Mouse (Mus musculus): ENCODE data around the gene Il12b.

DNA sequence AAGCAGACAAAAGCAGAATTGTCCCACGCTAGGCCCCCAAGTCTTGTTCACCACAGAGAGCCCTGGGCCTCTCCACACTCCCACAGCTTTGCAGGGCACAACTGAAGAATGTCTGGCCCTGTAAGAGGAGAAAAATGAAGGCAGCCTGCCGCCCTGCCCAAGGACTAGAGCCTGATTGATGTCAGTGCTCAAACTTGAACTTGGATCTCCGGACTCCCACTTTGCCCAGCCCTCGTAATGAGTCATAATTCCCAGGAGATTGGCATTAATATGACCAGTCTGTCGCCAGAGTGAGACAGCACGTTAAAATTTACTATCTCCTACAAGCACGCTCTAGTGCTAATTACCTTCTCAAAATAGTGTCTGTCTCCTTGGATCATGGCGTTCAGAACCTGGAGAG, 25.1 kb downstream of the Il12b start:
- TF ChIP-seq POLR2A (IDR thresholded peaks at IDR 0.05; ENCODE audit: borderline replicate concordance, extremely low read depth, insufficient read depth, insufficient read length, poor library complexity, severe bottlenecking): no peak
- TF ChIP-seq CTCF (IDR thresholded peaks at IDR 0.05; ENCODE audit: borderline replicate concordance, extremely low read depth, insufficient read depth, insufficient read length): no peak
